Mouse (Mus musculus): ENCODE data around the gene Prkcz.
A peak's percentile ranks its signal among the peaks of the same experiment; 100 is the strongest.

Gene Prkcz

DNA sequence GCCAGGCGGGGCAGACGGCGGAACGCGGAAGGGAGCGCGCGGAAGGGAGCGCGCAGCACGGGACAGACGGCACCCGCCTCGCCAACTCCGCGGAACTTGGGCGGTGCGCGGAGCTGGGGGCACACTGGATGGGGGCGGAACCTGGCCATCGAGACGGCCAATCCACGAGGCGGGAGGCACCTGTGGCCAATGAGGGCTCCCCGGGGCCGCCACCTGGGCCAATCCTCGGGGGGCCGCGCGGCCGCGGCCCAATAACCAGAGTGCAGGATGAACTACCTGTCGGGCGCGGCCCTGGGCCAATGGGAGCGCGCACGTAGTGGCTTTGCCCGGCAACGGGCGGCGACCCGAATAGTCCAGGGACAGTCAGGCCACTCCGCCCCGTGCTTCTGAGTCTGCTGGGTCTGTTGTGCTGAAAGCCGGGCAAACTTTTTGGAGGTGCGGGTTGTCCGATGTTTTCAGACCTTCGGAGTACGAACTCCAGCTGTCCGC, at the start of gene Prkcz:
Gene Prkcz (minus strand): TSS at position 59 of the 489 bp plus-strand sequence.
- DNase-seq (ENCODE audit: low spot score) = peak; percentile 71

DNA sequence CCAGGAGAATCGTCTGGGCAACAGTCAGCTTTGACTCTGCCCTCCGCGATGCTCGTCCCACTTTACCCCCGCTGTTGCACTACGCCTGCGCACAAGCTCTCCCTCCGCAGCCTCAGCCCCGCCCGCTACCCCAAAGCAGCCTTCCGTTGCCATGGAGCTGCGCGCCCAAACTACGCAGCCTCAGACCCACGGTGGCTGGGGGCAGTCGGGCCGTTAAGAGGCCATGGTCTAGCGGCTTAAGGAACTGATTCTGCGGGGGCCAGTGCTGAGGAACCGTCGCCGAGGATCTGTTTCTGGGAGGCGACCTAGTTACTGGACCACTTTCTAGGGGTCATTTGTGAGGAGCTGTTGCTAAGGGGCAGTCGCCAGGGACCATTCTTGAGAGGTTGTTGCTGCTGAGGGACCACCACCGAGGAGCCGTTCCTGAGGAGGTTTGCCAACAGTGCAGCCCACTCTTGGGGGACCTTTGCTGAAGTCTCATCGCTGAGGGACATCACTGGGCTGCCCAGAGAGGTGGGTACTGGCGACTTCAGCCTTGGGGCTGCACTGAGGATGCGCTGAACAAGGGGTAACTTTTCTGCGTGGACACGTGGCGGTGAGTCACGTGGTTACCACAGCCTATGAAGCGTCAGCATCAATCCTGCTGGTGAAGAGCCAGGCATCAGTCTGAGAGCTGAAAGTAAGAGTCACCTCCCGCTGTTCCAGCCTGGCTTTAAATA, 48.1 kb upstream of the Prkcz start, which contains the start of gene Cfap74:
Gene Cfap74 (plus strand): TSS at position 133 of the 719 bp plus-strand sequence.
- peak; percentile 88 for DNase-seq (ENCODE audit: low spot score)

DNA sequence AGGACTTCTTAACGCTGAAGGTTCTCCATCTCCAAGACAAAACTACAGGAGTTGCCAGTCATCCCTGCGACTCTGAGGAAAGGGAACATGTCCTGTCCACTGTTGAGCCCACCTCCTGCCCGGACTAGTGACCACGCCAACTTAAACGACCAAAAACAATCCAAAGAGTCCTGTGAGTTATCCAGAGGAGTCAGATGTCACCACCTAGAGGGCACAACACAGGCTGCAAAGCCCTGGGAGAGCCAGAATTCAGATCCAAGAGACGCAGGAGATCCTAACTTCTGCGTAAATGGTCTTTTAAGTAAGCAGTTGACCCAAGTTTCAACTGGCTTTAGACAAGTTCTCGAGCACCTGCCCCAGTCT, 47.5 kb upstream of the Prkcz start:
- no peak for DNase-seq (ENCODE audit: low spot score)

- DNase-seq (ENCODE audit: low spot score) = no peak
These were observed 41.3 kb upstream of the Prkcz start for GRCm38 (mm10) chr4:155402489-155402888.

DNA sequence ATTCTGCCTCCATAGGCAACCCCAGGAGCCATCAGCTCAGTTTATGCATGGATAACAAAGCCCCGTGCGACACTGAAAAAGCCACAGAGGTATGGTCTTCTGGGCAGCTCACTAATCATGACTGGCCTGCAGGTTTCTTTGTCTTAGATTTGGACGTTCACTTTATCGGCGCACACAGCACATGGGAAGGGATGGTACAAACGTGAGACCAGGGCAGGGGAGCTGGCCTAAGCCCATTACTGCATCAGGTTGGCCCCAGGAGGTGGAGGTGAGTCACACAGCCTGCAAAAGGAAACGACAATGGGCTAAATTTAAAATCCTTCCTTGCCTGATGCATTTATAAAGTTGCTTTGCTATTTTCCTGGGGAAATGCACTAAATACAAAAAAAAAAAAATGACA, 40.0 kb upstream of the Prkcz start:
- DNase-seq (ENCODE audit: low spot score) = no peak

GRCm38 (mm10) chr4:155398222-155398540, 37.0 kb upstream of the Prkcz start:
- no peak for DNase-seq (ENCODE audit: low spot score)

- no peak for DNase-seq (ENCODE audit: low spot score)
These were observed 36.5 kb upstream of the Prkcz start, which contains the start of gene Gabrd for GRCm38 (mm10) chr4:155397511-155398221. TSS of gene Gabrd (minus strand) at chr4:155398112.

DNA sequence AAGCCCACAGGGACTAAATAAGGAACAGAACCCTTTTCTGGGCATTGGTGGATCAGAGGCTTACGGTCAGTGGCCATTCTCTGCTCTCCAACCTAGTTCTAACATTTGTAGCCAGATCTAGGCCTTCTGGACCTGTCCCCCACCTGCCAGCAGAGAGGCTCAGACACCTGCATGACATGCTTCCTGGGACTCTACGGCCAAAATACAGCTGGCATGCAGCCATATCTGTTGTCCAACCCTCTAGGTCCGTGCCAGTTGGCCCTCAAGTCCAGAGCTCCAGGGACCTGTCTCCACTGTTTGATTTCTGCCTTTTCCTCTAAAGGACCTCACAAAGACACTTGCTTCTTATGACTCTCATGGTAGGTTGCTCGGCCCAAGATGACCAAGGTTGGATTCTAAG, 35.6 kb upstream of the Prkcz start:
- DNase-seq (ENCODE audit: low spot score) = no peak

DNA sequence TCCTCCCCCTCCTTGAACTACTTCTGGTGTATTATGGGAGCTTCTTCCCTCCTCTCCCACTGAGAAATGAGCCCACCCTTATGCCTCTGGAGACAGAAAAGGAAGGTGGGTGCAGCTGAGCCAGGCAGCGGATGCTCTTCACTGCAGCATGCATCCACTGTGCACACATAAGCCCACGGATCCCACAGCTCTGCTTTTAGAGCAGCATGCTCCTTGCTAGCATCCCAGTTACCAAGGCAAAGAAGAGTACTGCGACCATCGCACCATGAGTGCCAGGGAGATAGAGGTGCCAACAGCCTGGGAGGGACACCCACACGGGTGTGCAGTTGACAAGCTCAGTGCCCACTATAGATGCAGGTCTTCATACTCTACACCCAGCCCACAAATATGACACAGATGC, 34.3 kb upstream of the Prkcz start:
- no peak for DNase-seq (ENCODE audit: low spot score)

- DNase-seq (ENCODE audit: low spot score) = no peak
These were observed 26.0 kb upstream of the Prkcz start for GRCm38 (mm10) chr4:155387166-155387565.

DNA sequence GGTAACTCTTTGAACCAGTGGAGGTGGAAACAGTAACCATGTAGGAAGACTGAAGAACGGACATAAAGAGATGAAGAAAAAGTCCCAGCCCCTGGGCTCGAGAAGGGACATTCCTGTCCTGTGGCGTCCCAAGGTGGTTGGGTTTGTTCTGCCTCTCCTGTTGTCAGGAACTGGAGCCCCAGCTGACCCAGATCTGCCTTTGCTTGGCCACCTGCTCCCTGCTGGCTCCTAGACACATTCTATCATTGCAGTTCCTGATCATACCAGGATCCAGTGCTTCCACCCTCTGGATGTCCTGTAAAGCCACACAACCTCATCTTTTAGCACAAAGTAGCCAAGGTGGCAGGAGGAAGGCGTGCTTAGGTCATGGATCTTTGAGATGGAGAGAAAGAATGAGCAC, 22.2 kb upstream of the Prkcz start:
- DNase-seq (ENCODE audit: low spot score) = no peak

DNA sequence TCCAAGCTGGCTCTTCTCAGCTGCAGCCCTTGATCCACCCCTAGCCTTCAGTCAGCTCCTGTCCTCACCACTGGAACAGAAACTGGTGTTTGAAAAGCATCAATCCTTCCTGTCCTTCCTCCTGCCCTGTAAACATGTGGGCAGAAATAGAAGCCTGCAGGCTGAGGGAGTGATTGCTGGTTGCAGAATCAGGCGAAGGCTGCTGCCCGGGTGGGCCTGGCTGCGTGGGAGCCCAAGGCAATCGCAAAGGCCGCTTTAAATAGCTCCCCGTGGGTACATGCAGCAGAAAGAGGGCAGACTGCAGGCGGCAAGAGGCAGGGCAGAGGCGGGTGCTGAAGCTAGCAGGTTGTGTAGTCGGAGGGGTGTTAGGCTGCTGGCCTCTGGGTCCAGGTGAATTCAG, 21.6 kb upstream of the Prkcz start:
- peak; percentile 67 for DNase-seq (ENCODE audit: low spot score)

GRCm38 (mm10) chr4:155381974-155382373, 20.8 kb upstream of the Prkcz start:
- DNase-seq (ENCODE audit: low spot score) = no peak

DNA sequence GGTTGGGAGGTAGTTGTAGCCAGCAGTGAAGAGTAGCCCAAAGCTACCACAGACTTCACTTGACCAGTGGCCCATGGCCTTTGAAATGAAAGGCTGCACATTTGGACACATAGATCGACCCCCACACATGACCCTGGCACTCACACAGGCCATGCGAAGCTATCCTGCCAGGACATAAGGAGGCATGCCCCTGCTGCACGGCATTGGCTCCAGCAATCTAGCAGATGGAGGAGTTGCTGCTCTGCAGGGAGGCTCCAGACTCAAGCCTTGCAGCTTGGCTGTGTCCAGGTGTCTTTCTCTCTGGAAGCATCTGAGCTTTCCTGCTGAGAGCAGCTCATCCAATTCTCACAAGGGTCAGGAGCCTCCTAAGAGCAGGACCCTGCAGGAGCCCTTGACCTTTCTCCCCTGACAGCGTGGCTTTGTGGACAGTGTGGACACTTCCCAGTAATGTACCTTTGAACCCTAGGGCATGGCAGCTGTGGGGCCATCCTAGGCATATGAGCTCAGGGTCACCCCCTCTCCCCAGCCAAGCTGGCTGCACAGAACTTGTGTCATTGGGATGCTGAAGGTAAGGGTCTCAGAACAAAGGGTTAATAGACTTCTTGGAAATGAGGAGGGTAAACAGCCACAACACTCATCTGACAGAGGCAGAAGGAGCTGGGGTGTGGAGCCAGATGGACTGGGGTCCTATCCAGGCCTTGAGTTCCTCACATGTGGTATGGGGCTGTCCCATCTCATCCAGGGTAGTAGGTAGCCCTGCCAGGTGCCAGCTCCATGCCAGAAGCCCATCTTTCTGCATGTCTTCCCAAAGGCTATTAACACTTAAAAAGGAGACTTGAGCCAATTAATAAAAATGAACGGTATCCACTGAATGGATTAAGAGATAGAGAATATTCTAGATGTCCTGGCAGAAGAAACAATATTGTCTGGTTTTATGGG, 10.9 kb upstream of the Prkcz start:
- no peak for DNase-seq (ENCODE audit: low spot score)

DNA sequence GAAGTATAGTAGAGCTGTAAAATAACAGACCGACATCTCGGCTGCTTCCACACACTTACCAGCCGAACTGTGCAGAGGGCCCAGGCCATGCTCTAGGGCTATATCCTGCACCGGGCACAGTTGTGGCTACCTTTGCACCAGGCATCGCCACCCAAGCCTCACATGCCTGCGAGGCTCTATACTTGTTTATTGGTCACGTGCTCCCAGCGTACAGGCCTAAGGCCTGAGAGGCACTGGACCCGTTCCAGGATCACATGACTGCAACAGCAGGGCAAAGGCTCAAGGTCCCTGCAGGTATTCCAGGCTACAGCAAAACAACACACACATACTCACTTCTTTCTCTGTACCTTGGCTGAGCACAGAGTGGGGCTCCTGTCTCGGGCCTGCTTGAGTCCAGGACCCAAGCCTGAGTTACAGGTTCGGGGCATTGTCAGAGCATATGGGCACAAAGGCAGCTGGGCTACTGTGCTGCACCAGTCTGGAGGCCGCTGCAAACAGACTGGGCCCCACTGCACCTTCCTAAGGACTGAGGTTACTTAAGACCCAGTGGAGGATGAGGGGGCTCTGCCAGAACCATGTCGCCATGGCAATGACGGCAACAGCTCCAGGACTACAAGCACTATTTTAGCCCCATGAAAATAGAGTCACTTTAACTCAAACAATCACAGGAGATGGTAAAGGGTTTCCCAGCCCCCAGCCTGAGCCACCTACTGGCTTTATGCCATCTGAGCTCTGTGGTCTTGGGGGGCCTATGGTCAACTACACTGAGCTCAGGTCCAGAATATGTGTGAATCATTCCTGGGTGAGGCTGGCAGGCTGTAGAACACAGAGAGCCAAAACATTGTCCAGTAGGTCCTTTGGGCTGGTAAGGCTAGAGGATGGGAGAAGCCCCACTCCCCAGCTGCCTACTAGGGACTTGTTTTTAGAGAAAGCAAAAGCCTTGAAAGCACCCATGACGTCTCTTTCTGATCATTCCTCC, 9.9 kb upstream of the Prkcz start:
- no peak for DNase-seq (ENCODE audit: low spot score)

- DNase-seq (ENCODE audit: low spot score) = peak; percentile 81
These were observed 7.5 kb upstream of the Prkcz start for GRCm38 (mm10) chr4:155368684-155369083.

DNA sequence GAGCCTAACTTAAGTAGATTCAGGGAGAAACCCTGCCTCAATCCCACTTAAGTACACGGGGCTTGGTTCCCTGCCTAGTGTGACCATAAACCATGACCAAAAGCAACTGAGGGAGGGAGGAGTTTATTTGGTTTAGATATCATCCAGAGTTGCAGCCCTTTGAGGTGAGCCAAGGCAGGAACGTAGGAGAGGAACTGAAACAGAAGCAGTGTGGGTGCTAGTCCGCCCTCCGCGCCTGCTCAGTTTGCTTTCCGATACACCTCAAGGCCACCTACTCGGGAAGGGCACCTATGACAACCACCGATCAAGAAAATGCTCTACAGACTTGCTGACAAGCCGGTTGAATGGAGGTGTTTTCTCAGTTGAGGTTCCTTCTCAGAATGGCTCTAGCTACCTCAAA, 6.6 kb upstream of the Prkcz start:
- DNase-seq (ENCODE audit: low spot score) = no peak

GRCm38 (mm10) chr4:155366784-155367183, 5.6 kb upstream of the Prkcz start:
- no peak for DNase-seq (ENCODE audit: low spot score)

- DNase-seq (ENCODE audit: low spot score) = no peak
These were observed 1.3 kb upstream of the Prkcz start for GRCm38 (mm10) chr4:155362443-155362842.

- DNase-seq (ENCODE audit: low spot score) = no peak
These were observed 305 bp downstream of the Prkcz start for GRCm38 (mm10) chr4:155360856-155361255.

Data from layer of hippocampus, adult 11-12 months (tissue).